Mouse (Mus musculus) lung, postnatal 36 days (tissue): Measurements from ENCODE around the gene Nkapd1.
"Not testable (repeated sequence)": the region's sequence is repeated elsewhere in the genome, so short reads cannot be mapped to it uniquely, and the experiment has no call there.

ENCODE experiments used
- DNase-seq: peaks from one replicate; pipeline ENCODE4 v3.0.0; 2022; ENCODE audit warnings: mixed read lengths

Gene Nkapd1

GRCm38 (mm10) chr9:50616766-50617603 lies at the start of gene Nkapd1, which contains the start of gene Pih1d2:
TSS of gene Nkapd1 (minus strand) at chr9:50617464.
TSS of gene Pih1d2 (plus strand) at chr9:50617321.
- peak; percentile 94 for DNase-seq

GRCm38 (mm10) chr9:50666442-50666841 lies 49.2 kb upstream of the Nkapd1 start:
- no peak for DNase-seq

- no peak for DNase-seq
These were observed 47.6 kb upstream of the Nkapd1 start for GRCm38 (mm10) chr9:50664826-50665225.

GRCm38 (mm10) chr9:50660431-50660830 lies 43.2 kb upstream of the Nkapd1 start:
- peak; percentile 29 for DNase-seq

GRCm38 (mm10) chr9:50659392-50660217 lies 42.3 kb upstream of the Nkapd1 start, which contains the start of gene Dlat:
TSS of gene Dlat (minus strand) at chr9:50659780.
- peak; percentile 87 for DNase-seq

GRCm38 (mm10) chr9:50658941-50659388 lies 41.7 kb upstream of the Nkapd1 start:
- DNase-seq: peak; percentile 3

GRCm38 (mm10) chr9:50658391-50658790 lies 41.1 kb upstream of the Nkapd1 start:
- DNase-seq: no peak

GRCm38 (mm10) chr9:50650503-50650902 lies 33.2 kb upstream of the Nkapd1 start:
- no peak for DNase-seq

GRCm38 (mm10) chr9:50646826-50647370 lies 29.6 kb upstream of the Nkapd1 start:
- no peak for DNase-seq

GRCm38 (mm10) chr9:50634270-50634669 lies 17.0 kb upstream of the Nkapd1 start:
- DNase-seq: no peak

- DNase-seq: peak; percentile 10
These were observed 15.8 kb upstream of the Nkapd1 start for GRCm38 (mm10) chr9:50633059-50633458.

GRCm38 (mm10) chr9:50632016-50632688 lies 14.9 kb upstream of the Nkapd1 start:
- no peak for DNase-seq

GRCm38 (mm10) chr9:50630903-50631302 lies 13.6 kb upstream of the Nkapd1 start:
- DNase-seq: not testable (repeated sequence)

- no peak for DNase-seq
These were observed 598 bp upstream of the Nkapd1 start for GRCm38 (mm10) chr9:50617794-50618330.

- DNase-seq: no peak
These were observed 1.1 kb downstream of the Nkapd1 start for GRCm38 (mm10) chr9:50616161-50616560.

- DNase-seq: no peak
These were observed 5.1 kb downstream of the Nkapd1 start for GRCm38 (mm10) chr9:50612115-50612514.

- DNase-seq: no peak
These were observed 12.9 kb downstream of the Nkapd1 start for GRCm38 (mm10) chr9:50604338-50604737.

- DNase-seq: no peak
These were observed 13.3 kb downstream of the Nkapd1 start for GRCm38 (mm10) chr9:50603998-50604324.

GRCm38 (mm10) chr9:50603189-50603997 lies 13.9 kb downstream of the Nkapd1 start, which contains the start of the genes Sdhd and Timm8b:
TSS of gene Sdhd (minus strand) at chr9:50603812.
TSS of gene Timm8b (plus strand) at chr9:50603910.
- DNase-seq: peak; percentile 97

GRCm38 (mm10) chr9:50602055-50602845 lies 15.0 kb downstream of the Nkapd1 start:
- no peak for DNase-seq

- DNase-seq: no peak
These were observed 15.7 kb downstream of the Nkapd1 start for GRCm38 (mm10) chr9:50601536-50601935.
